Mouse (Mus musculus) embryonic facial prominence, embryonic 10.5 days (tissue): ENCODE measurements at regions not wholly inside any gene's neighbourhood (a gene's known extent, or its start where the extent isn't known, plus 50 kb on each side); places are given as distances from the start of the nearest gene placed in this dataset.
"Not testable (repeated sequence)": the region's sequence is repeated elsewhere in the genome, so short reads cannot be mapped to it uniquely, and the experiment has no call there.

ENCODE experiments used
- DNase-seq: peaks from one replicate; pipeline ENCODE4 v3.0.0-alpha.2; 2017; ENCODE audit warnings: low spot score
- H3K27ac ChIP-seq: fragments of 300-500 bp; sonication (generic); replicated peaks from 2 replicates; pipeline ENCODE4 v1.5.1; 2016; ENCODE audit warnings: mild to moderate bottlenecking
- H3K27me3 ChIP-seq: fragments of 300-500 bp; sonication (generic); replicated peaks from 2 replicates; pipeline ENCODE4 v1.6.1; 2016; ENCODE audit warnings: low read depth, mild to moderate bottlenecking; ENCODE audit not compliant: poor library complexity, severe bottlenecking
- H3K36me3 ChIP-seq: fragments of 300-500 bp; sonication (generic); replicated peaks from 2 replicates; pipeline ENCODE4 v1.6.1; 2016; ENCODE audit warnings: mild to moderate bottlenecking, moderate library complexity
- H3K4me1 ChIP-seq: fragments of 300-500 bp; sonication (generic); 2 replicates; pipeline ENCODE4 v1.6.1; 2016
- H3K4me3 ChIP-seq: fragments of 300-500 bp; sonication (generic); 2 replicates; pipeline ENCODE4 v1.5.1; 2016; ENCODE audit warnings: mild to moderate bottlenecking, moderate library complexity
- H3K9me3 ChIP-seq: fragments of 300-500 bp; sonication (generic); 2 replicates; pipeline ENCODE4 v1.6.1; 2016; ENCODE audit warnings: mild to moderate bottlenecking
- WGBS: fragments of 180-500 bp; shearing (Covaris S2); methylation state at CpG from one replicate; pipeline ENCODE4 v1.1.7; 2016; 5-methylcytosine and 5-hydroxymethylcytosine counted together

GRCm38 (mm10) chr13:6897666-6898065 is 249.1 kb upstream of the Pfkp start:
- DNase-seq, result no peak
- WGBS, result 71% methylated on average over 1 of the region's 1 CpGs
- Histone ChIP-seq H3K4me3 (no peak overlapping the region), H3K9me3 (no peaks in the 10 kb centered on the region), H3K27me3 (no peaks in the 10 kb centered on the region), H3K36me3 (no peaks in the 10 kb centered on the region), H3K27ac (no peak overlapping the region), H3K4me1 (no peaks in the 10 kb centered on the region)

DNA sequence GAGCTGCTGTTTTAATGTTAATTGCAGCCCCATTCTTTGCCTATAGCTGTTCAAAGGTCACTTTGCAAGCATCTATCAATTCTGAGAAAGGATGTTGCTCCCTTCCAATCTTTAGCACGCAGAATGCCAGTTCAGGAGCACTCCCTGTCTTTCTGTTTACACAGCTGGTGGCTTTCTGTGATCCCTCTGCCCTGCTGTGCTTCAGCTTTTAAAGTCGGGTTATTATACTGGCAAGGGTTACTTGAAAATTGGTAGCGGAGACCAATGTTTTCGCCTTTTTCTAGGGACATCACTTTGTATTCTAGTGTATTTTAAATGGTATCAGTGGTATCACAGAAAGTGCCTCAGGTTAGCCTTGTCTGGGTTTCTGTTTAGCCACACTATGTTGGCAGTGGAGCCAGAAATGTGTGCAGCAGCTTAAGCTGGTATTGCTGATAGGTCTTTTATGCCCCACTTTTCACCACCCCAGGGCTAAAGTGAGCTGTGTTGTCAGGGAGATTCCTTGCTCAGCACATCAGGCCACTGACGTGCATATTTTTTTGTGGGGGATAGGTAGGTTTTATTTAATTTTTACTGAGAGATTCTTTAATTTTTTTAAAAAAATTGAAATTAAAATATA is 243.0 kb upstream of the Pfkp start:
- H3K4me3 ChIP-seq, result no peak overlapping the region
- 17% methylated on average over 5 of the region's 5 CpGs for WGBS
- H3K27me3 ChIP-seq, result no peaks in the 10 kb centered on the region
- DNase-seq, result peak; percentile 27
- H3K9me3 ChIP-seq, result no peaks in the 10 kb centered on the region
- peaks cover 7% of the 10 kb centered on the region; the same call in 1 of the 2 replicates for H3K4me1 ChIP-seq
- H3K27ac ChIP-seq, result no peak overlapping the region
- no peaks in the 10 kb centered on the region for H3K36me3 ChIP-seq

DNA sequence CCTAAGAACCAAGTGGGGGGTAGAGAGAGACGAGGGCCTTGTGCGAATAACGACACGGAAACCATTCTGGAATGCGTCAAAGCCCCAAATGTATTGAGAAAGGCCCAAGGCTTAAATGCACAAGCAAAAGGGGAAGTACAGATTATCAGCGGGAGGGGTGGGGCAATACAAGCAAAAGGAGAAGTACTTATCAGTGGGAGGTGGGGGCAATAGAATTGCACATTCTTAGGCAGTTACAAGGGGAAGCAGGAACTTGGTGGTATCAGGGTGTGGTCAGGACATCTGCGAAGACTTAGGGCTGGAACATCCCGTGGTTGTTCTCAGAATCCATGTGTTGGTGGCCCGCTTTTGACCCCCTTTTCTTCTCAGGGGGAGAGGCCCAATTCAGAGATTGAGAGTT is 240.9 kb upstream of the Pfkp start:
- H3K4me3 ChIP-seq, H3K4me1 ChIP-seq, H3K36me3 ChIP-seq, H3K27ac ChIP-seq, H3K27me3 ChIP-seq, DNase-seq, H3K9me3 ChIP-seq: not testable (repeated sequence)
- WGBS, result 90% methylated on average over 9 of the region's 9 CpGs

DNA sequence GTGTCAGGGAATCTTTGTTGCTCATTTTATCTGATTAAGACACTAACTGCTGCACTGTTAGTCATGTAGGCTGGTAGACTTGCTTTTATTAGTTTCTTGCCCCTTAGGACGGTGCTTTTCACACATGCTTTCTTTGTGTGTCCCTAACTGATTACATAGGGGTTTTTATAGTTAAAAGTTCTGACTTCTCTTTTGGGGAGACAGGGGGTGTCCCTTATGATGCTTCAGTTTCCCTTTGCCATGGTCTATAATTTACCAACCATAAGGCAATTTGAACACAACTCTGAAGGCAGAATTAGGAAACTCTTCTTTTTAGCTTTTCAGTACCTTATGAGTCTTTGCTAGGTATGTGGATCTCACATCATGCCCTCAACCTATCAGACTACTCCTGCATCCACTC is 239.8 kb upstream of the Pfkp start:
- H3K9me3 ChIP-seq, result no peaks in the 10 kb centered on the region
- H3K4me3 ChIP-seq, result no peak overlapping the region
- WGBS, result 92% methylated on average over 1 of the region's 1 CpGs
- H3K27me3 ChIP-seq, result no peaks in the 10 kb centered on the region
- H3K36me3 ChIP-seq, result no peaks in the 10 kb centered on the region
- peaks cover 7% of the 10 kb centered on the region; the same call in 1 of the 2 replicates for H3K4me1 ChIP-seq
- H3K27ac ChIP-seq, result no peak overlapping the region
- no peak for DNase-seq

DNA sequence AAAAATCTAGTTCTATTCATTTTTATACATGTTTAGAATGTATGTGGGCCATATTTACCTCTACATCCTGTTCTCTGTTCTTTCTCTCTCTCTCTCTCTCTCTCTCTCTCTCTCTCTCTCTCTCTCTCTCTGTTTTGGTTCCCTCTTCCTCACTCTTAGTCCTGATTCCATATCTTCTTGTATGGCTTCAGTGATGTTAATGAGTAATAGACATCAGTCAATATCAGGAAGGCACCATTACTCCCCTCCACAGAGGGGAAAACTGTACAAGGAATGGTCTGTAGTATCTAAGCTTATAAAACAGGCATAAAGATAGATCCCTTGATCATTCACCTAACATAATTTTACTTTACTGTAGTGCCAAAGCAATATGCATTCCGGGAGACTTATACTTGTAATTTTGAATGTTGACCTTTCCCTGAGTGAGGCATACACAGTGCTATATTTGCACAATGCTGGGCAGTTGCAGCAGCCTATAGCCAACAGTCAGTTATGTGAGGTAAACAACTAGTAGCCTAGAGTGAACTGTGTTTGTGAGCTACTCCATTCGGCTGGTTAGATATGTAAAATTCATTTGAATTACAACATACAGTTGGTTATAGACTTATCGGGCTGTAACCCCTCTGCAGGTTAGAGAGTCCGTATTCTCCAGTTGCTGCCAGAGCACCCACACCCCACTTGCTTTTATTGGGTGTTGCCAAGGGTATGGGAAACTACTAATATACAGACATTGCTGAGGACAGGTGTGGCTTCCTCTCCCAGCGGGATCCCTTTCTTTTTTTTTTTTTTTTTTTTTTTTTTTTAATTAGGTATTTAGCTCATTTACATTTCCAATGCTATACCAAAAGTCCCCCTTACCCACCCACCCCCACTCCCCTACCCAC is 228.7 kb upstream of the Pfkp start:
- no peaks in the 10 kb centered on the region for H3K36me3 ChIP-seq
- 89% methylated on average over 5 of the region's 5 CpGs for WGBS

GRCm38 (mm10) chr13:6862186-6862585 is 213.6 kb upstream of the Pfkp start:
- WGBS, result 84% methylated on average over 1 of the region's 1 CpGs
- Histone ChIP-seq H3K27me3 (no peaks in the 10 kb centered on the region), H3K4me3 (no peak overlapping the region), H3K9me3 (no peaks in the 10 kb centered on the region), H3K27ac (no peak overlapping the region), H3K36me3 (no peaks in the 10 kb centered on the region), H3K4me1 (no peaks in the 10 kb centered on the region)
- DNase-seq, result no peak

More for the DNA sequence above, 228.7 kb upstream of the Pfkp start:
- no peak for DNase-seq
- H3K4me3 ChIP-seq, result no peak overlapping the region
- H3K27ac ChIP-seq, result no peak overlapping the region
- no peaks in the 10 kb centered on the region for H3K9me3 ChIP-seq
- H3K4me1 ChIP-seq, result no peaks in the 10 kb centered on the region
- H3K27me3 ChIP-seq, result no peaks in the 10 kb centered on the region

GRCm38 (mm10) chr13:6859551-6859950 is 211.0 kb upstream of the Pfkp start:
- Histone ChIP-seq H3K9me3 (no peaks in the 10 kb centered on the region), H3K27me3 (no peaks in the 10 kb centered on the region), H3K4me3 (no peak overlapping the region), H3K36me3 (no peaks in the 10 kb centered on the region), H3K27ac (no peak overlapping the region), H3K4me1 (0 out of 2 replicates have a peak, but pooled peaks cover 4% of the 10 kb centered on the region)
- WGBS, result 86% methylated on average over 3 of the region's 3 CpGs
- DNase-seq, result no peak

GRCm38 (mm10) chr13:6855199-6856148 is 206.9 kb upstream of the Pfkp start:
- no peak for DNase-seq
- 73% methylated on average over 10 of the region's 10 CpGs for WGBS
- Histone ChIP-seq H3K9me3 (no peaks in the 10 kb centered on the region), H3K36me3 (no peaks in the 10 kb centered on the region), H3K27me3 (no peaks in the 10 kb centered on the region), H3K27ac (no peak overlapping the region), H3K4me1 (0 out of 2 replicates have a peak, but pooled peaks cover 4% of the 10 kb centered on the region), H3K4me3 (no peak overlapping the region)

GRCm38 (mm10) chr13:6837446-6837845 is 188.9 kb upstream of the Pfkp start:
- Histone ChIP-seq H3K36me3 (no peaks in the 10 kb centered on the region), H3K9me3 (no peaks in the 10 kb centered on the region), H3K4me3 (no peak overlapping the region), H3K4me1 (0 out of 2 replicates have a peak, but pooled peaks cover 7% of the 10 kb centered on the region), H3K27me3 (no peaks in the 10 kb centered on the region), H3K27ac (no peak overlapping the region)
- WGBS, result 92% methylated on average over 5 of the region's 5 CpGs
- DNase-seq, result no peak

- Histone ChIP-seq H3K27me3 (no peaks in the 10 kb centered on the region), H3K9me3 (no peaks in the 10 kb centered on the region)
Observed at GRCm38 (mm10) chr13:6837075-6837422, 188.5 kb upstream of the Pfkp start.

DNA sequence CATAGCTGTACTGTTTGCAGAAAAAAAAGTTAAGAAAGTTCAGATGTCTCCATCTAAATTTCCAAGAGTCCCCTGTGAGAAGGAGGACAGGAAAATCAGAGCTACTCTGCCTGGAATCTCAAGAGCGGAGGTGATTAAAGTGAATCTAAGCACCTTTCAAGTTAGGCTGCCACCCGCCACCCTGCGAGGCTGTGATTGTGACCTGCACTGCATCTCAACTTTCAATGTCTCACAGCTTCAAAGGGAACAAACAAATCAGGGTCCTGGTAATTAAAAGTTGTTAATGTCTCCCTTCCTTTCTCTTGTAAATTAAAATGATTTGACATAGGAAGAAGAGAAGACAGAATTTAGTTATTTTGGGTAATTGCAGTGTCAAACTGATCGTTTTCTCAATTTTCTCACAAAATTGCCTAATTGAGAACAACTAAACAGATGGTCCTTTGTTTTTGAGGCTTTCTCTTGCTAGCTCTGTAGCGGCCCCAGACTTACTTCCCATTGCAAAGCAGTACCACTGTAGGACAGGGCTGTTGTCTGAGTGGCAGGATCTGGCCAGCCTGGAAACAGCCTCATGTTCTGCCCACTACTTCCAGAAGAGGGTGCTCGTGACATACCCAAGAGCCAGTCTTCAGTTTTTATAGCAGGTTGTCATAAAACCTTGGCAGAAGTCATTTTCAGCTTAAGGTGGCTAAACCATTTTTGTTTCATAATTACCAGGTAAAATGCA is 187.9 kb upstream of the Pfkp start:
- Histone ChIP-seq H3K27ac (no peak overlapping the region), H3K27me3 (no peaks in the 10 kb centered on the region), H3K4me1 (0 out of 2 replicates have a peak, but pooled peaks cover 7% of the 10 kb centered on the region), H3K9me3 (no peaks in the 10 kb centered on the region), H3K4me3 (no peak overlapping the region), H3K36me3 (no peaks in the 10 kb centered on the region)
- WGBS, result 24% methylated on average over 6 of the region's 6 CpGs
- DNase-seq, result peak; percentile 72

More at GRCm38 (mm10) chr13:6837075-6837422, 188.5 kb upstream of the Pfkp start:
- Histone ChIP-seq H3K27ac (no peak overlapping the region), H3K4me1 (0 out of 2 replicates have a peak, but pooled peaks cover 7% of the 10 kb centered on the region), H3K4me3 (no peak overlapping the region), H3K36me3 (no peaks in the 10 kb centered on the region)
- no peak for DNase-seq
- WGBS, result 80% methylated on average over 1 of the region's 1 CpGs

DNA sequence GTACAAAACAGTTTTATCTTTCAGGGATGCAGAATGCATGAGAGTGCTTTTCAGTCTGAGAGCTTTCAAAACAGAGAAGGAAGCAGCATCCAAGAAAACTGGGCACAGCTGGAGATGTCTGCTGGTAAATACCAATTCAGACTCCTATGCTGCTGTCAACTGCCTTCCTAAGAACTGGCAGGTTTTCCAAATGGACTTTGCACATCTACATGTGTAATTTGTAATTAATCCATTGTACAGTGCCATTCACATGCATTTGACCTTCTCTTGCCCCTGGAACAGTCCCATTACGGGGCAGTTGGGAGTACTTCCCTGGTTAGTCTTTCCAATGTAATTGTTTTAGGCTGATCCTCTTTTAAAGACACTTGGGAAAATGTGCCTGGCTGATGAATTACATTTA is 181.3 kb upstream of the Pfkp start:
- no peaks in the 10 kb centered on the region for H3K36me3 ChIP-seq
- 70% methylated on average over 1 of the region's 1 CpGs for WGBS
- no peaks in the 10 kb centered on the region for H3K4me1 ChIP-seq
- no peaks in the 10 kb centered on the region for H3K9me3 ChIP-seq
- no peaks in the 10 kb centered on the region for H3K27me3 ChIP-seq
- H3K4me3 ChIP-seq, result no peak overlapping the region
- DNase-seq, result no peak
- H3K27ac ChIP-seq, result no peak overlapping the region
